Mouse (Mus musculus): ENCODE data around the gene Trim47. TPM values are rescaled to one million over a fixed set of nuclear protein-coding genes. Genes with fewer than 3 reads are reported as not detected.

Trim47 gene
- polyA plus RNA-seq, 1 experiment: 21.5 TPM

- Histone ChIP-seq H3K27ac (ENCODE audit: insufficient read depth, low read length) (no peak overlapping the region), H3K4me1 (ENCODE audit: control insufficient read depth, insufficient read depth, low read length) (no peaks in the 10 kb centered on the region), H3K4me3 (ENCODE audit: insufficient read depth, low read length) (no peak overlapping the region)
- no peak for TF ChIP-seq CTCF (IDR thresholded peaks at IDR 0.05; ENCODE audit: borderline replicate concordance, insufficient read depth, low read length)
- no peak for TF ChIP-seq POLR2A (IDR thresholded peaks at IDR 0.05; ENCODE audit: low read depth, low read length)
These were observed 35.4 kb downstream of the Trim47 start for GRCm38 (mm10) chr11:116091591-116091990.

DNA sequence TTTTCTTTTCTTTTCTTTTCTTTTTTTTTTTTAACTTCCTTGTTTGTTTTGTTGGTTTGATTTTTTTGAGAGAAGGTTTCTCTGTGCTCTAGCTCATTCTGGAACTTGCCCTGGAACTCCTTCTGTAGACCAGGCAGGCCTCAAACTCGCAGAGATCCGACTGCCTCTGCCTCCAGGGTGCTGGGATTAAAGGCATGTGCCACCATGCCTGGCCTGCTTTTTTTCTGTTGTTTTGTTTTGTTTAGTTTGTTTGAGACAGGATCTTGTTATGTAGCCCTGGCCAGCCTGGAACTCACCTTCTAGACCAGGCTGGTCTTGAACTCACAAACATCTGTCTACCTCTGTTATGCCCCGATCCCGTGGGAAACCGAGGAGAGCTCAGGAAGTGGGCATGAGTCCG lies 37.5 kb downstream of the Trim47 start:
- Histone ChIP-seq H3K4me3 (ENCODE audit: insufficient read depth, low read length) (no peak overlapping the region), H3K27ac (ENCODE audit: insufficient read depth, low read length) (no peak overlapping the region), H3K4me1 (ENCODE audit: control insufficient read depth, insufficient read depth, low read length) (peaks cover 2% of the 10 kb centered on the region; the same call in 1 of the 2 replicates)
- no peak for TF ChIP-seq POLR2A (IDR thresholded peaks at IDR 0.05; ENCODE audit: low read depth, low read length)
- no peak for TF ChIP-seq CTCF (IDR thresholded peaks at IDR 0.05; ENCODE audit: borderline replicate concordance, insufficient read depth, low read length)

- H3K4me3 ChIP-seq (ENCODE audit: insufficient read depth, low read length): no peak overlapping the region
- TF ChIP-seq CTCF (IDR thresholded peaks at IDR 0.05; ENCODE audit: borderline replicate concordance, insufficient read depth, low read length) (no peak), POLR2A (IDR thresholded peaks at IDR 0.05; ENCODE audit: low read depth, low read length) (no peak)
- H3K27ac ChIP-seq (ENCODE audit: insufficient read depth, low read length): no peak overlapping the region
These were observed 38.1 kb downstream of the Trim47 start for GRCm38 (mm10) chr11:116088741-116089394.

DNA sequence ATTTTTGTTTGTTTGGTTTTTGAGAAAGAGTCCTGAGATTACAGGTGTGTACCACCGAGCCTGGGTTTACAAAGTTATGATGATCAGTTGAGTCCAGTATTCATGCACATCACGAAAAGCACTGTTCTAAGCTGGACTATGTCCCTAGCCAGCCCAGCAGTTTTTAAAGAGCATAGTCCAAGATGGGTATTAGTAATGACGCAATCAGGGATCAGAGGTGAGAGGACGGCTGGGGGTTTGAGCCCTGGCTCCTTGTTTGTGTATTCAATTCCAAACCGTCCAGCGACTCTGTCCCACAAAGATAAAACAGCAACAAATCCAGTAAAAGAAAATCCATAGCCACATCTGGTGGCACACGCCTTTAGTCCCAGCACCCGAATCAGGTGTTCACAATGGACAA lies 38.8 kb downstream of the Trim47 start:
- no peak for TF ChIP-seq CTCF (IDR thresholded peaks at IDR 0.05; ENCODE audit: borderline replicate concordance, insufficient read depth, low read length)
- TF ChIP-seq POLR2A (IDR thresholded peaks at IDR 0.05; ENCODE audit: low read depth, low read length): no peak
- H3K27ac ChIP-seq (ENCODE audit: insufficient read depth, low read length): no peak overlapping the region
- H3K4me1 ChIP-seq (ENCODE audit: control insufficient read depth, insufficient read depth, low read length): peaks cover 2% of the 10 kb centered on the region; the same call in 1 of the 2 replicates
- no peak overlapping the region for H3K4me3 ChIP-seq (ENCODE audit: insufficient read depth, low read length)

More at GRCm38 (mm10) chr11:116088741-116089394, 38.1 kb downstream of the Trim47 start:
- H3K4me1 ChIP-seq (ENCODE audit: control insufficient read depth, insufficient read depth, low read length): peaks cover 2% of the 10 kb centered on the region; the same call in 1 of the 2 replicates

GRCm38 (mm10) chr11:116087194-116088130 lies 39.5 kb downstream of the Trim47 start:
- TF ChIP-seq POLR2A (IDR thresholded peaks at IDR 0.05; ENCODE audit: low read depth, low read length): no peak
- peak; percentile 90 for TF ChIP-seq CTCF (IDR thresholded peaks at IDR 0.05; ENCODE audit: borderline replicate concordance, insufficient read depth, low read length)
- H3K4me1 ChIP-seq (ENCODE audit: control insufficient read depth, insufficient read depth, low read length): peaks cover 2% of the 10 kb centered on the region; the same call in 1 of the 2 replicates

GRCm38 (mm10) chr11:116086258-116087193 lies 40.5 kb downstream of the Trim47 start, which contains the start of gene Wbp2:
Gene Wbp2, minus strand, starts transcription at chr11:116086995.
- no peak for TF ChIP-seq CTCF (IDR thresholded peaks at IDR 0.05; ENCODE audit: borderline replicate concordance, insufficient read depth, low read length)
- peak; percentile 64 for TF ChIP-seq POLR2A (IDR thresholded peaks at IDR 0.05; ENCODE audit: low read depth, low read length)
- peaks cover 2% of the 10 kb centered on the region; the same call in 1 of the 2 replicates for H3K4me1 ChIP-seq (ENCODE audit: control insufficient read depth, insufficient read depth, low read length)

More at GRCm38 (mm10) chr11:116087194-116088130, 39.5 kb downstream of the Trim47 start:
- Histone ChIP-seq H3K4me3 (ENCODE audit: insufficient read depth, low read length) (peak overlapping the region; percentile 34), H3K27ac (ENCODE audit: insufficient read depth, low read length) (no peak overlapping the region)

GRCm38 (mm10) chr11:116084166-116084565 lies 42.8 kb downstream of the Trim47 start:
- Histone ChIP-seq H3K4me3 (ENCODE audit: insufficient read depth, low read length) (no peak overlapping the region), H3K4me1 (ENCODE audit: control insufficient read depth, insufficient read depth, low read length) (peaks cover 2% of the 10 kb centered on the region; the same call in 1 of the 2 replicates), H3K27ac (ENCODE audit: insufficient read depth, low read length) (no peak overlapping the region)
- TF ChIP-seq POLR2A (IDR thresholded peaks at IDR 0.05; ENCODE audit: low read depth, low read length): no peak
- no peak for TF ChIP-seq CTCF (IDR thresholded peaks at IDR 0.05; ENCODE audit: borderline replicate concordance, insufficient read depth, low read length)

More at GRCm38 (mm10) chr11:116086258-116087193, 40.5 kb downstream of the Trim47 start, which contains the start of gene Wbp2:
- Histone ChIP-seq H3K4me3 (ENCODE audit: insufficient read depth, low read length) (peak within 1 kb of the TSS; percentile 50), H3K27ac (ENCODE audit: insufficient read depth, low read length) (peak within 1 kb of the TSS; percentile 27)

- no peak overlapping the region for H3K4me3 ChIP-seq (ENCODE audit: insufficient read depth, low read length)
- no peak for TF ChIP-seq POLR2A (IDR thresholded peaks at IDR 0.05; ENCODE audit: low read depth, low read length)
- no peak for TF ChIP-seq CTCF (IDR thresholded peaks at IDR 0.05; ENCODE audit: borderline replicate concordance, insufficient read depth, low read length)
- H3K4me1 ChIP-seq (ENCODE audit: control insufficient read depth, insufficient read depth, low read length): peaks cover 2% of the 10 kb centered on the region; the same call in 1 of the 2 replicates
- H3K27ac ChIP-seq (ENCODE audit: insufficient read depth, low read length): no peak overlapping the region
These were observed 43.8 kb downstream of the Trim47 start for GRCm38 (mm10) chr11:116083096-116083672.

Data from embryonic fibroblast, embryonic 13.5 days (primary cell).